Mouse (Mus musculus): Measurements from ENCODE around the gene Cdc20.
A peak's percentile ranks its signal among the peaks of the same experiment; 100 is the strongest.

Gene Cdc20

DNA sequence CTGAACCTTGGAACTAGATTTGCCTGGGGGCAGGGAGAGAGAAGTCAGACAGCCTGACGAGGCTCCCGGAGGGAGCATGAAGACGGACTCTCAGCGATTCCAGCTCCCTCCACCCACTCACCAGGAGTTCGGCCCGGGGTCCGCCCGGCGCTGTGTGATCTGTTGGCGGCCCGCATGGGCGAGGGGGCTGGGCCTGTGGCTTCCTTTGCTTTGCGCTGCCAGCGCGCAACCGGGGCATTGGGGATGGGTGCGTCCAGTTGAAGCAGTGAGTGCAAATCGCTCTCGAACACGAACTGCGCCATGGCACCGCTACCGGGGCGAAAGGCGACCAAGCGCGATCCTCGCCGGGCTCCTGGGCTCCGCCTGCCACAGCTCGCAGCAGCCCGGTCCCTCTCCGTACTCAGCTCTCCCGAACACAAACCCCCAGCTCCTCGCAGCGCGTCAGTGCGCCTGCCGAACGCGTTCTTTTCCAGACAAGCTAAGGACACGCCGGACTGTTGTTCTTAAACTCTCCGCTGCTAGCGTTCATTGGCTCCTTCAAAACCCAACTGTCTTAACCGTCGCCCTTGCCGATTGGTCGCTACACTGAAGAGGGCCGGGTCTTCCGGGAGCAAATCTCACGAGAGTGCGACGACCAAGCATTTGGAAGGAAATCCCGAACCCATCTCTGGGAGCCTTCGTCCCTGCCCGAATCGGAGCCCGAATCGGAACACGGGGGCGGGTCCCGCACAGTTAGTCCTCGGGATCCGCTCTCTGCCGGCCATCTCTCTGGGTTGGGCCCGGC is at the start of gene Cdc20:
Gene Cdc20, minus strand, starts transcription at position 533 of the 784 bp plus-strand sequence.
- DNase-seq (ENCODE audit: extremely low spot score) = peak; percentile 92

DNA sequence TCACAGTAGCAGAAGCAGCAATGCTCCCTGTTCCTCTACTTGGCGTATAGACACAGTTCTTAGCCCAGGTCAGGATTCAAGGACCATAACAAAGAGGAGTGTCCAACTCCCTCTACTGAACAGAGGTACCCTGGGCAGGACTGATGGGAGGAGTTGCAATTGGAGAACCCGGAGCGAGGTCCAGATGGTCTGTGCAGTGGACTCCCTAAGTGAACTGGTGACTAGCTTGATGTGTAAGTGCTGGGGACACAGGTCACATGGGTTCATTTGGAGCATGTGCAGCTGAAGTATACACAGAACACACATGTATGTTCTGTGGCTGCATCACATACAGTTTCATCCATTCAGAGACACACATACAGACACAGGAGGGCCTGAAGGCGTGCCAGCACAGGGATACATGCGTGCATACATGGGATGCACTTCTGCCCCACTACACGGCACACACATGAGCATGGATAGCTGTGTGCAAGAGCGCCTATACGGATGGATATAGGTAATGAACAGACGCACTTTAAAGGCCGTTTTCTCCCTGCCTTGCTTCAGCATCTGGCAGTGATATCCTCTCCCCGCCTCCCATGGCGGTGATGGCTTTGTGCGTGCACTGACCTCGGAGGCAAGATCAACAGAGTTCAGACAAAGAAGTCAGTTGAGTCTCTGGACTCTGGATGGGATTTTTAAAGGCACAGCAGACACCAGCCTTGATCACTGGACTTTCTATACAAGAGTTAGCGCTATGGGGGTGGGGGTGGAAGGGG is 39.8 kb upstream of the Cdc20 start:
- peak; percentile 58 for DNase-seq (ENCODE audit: extremely low spot score)

- no peak for DNase-seq (ENCODE audit: extremely low spot score)
Measured at GRCm38 (mm10) chr4:118472687-118473086, 35.5 kb upstream of the Cdc20 start.

DNA sequence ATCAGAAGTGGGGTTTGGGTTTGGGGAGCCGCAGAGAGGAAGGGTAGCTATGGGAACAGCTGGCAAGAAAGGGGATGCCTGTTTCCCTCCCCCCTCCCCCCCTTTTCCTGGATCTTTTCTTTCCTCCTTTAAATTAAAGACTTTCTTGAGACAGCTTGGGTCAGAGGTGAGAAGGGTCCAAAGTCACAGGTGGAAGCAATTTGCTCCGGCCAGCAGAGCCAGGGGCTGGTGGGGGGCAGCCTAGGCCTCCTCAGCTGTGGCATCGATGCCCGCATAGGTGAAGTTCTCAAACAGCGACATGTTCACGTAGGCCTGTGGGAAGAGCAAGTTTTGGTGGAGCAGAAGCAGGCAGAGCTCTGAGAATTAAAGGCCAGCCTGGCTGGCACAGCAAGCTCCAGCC is 34.1 kb upstream of the Cdc20 start:
- DNase-seq (ENCODE audit: extremely low spot score) = peak; percentile 53

- peak; percentile 48 for DNase-seq (ENCODE audit: extremely low spot score)
Measured at GRCm38 (mm10) chr4:118465697-118466163, 28.6 kb upstream of the Cdc20 start.

DNA sequence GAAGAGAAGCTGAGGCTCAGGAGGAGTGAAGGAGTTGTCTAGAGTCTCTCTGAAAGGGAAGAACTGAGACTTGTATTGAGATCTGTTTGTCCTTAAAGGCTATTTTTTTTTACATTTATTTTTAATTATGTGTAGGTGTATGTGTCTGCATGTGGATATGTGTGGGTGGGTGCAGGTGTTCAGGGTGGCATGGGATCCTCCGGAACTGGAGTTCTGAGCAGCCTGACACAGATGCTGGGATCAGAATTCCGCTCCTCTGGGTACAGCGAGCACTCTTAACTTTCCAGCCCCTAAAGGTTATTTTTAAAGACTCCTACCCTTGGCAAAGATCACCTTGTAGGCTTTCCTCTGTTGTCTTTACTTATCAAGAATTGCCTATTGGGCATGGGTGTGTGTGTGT is 27.8 kb upstream of the Cdc20 start:
- no peak for DNase-seq (ENCODE audit: extremely low spot score)

DNA sequence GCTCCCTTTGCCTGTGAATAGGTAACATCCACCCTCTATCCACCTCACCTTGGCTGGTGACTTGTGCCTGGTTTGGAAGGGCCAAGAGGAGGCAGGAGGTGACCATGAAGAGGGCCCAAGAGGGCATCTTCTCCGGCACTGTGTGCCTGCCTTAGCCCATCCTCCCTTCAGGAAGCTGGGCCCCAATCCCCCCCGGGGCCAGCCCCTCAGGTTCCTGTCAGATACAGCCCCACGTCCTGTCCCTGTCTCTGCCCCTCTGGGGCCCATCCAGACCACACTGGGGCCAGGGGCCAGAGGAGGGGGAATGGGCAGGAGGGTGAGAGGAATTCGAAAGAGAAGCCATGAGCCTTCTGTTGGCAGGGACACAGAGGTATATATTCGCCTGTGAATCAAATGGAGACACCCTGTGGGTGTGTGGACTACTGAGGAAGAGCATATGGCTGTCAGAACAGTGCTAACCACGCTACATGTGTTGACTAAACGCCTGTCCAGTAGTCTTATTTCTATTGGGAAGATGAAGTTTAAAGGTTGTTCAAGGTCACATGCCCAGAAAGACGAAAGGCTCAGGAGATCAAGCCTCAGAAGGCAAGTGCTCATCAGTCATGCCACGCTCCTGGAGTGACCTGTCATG is 20.3 kb upstream of the Cdc20 start, which contains the start of gene Mpl:
Gene Mpl, minus strand, starts transcription at position 169 of the 631 bp plus-strand sequence.
- no peak for DNase-seq (ENCODE audit: extremely low spot score)

DNA sequence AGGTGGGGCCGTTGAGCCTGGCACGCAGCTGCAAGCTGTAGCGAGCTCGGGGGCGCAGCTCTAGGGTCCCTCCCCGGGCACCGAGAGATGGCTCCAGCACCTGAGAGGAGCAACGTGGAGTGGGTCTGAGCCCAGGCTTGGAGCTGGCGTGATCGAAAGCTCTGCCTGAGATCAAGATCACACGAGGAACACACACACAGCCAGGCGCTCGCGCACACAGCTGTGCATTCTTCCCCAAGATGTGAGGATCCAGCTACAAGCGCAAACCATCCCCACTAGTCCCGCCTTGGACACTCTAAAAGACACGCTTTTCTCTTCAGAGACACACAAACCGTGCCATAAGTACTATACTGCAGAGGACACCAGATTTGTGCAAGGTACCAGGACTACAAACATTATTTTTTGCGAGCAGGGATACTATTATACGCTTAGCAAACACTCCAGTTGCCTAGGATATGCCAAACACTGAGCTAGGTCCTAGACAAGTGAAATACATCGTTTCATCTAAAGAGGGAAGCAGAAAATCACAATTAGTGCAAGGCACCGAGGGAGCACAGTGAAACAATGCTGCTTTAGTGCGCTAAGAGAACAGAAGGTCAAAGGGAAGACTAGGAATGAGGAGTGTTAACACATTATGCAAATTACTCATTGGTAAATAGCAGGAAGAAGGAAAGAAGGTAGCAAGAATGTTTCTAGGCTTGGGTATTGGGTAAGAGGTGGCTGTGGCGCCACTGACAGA is 9.4 kb upstream of the Cdc20 start:
- peak; percentile 28 for DNase-seq (ENCODE audit: extremely low spot score)

DNA sequence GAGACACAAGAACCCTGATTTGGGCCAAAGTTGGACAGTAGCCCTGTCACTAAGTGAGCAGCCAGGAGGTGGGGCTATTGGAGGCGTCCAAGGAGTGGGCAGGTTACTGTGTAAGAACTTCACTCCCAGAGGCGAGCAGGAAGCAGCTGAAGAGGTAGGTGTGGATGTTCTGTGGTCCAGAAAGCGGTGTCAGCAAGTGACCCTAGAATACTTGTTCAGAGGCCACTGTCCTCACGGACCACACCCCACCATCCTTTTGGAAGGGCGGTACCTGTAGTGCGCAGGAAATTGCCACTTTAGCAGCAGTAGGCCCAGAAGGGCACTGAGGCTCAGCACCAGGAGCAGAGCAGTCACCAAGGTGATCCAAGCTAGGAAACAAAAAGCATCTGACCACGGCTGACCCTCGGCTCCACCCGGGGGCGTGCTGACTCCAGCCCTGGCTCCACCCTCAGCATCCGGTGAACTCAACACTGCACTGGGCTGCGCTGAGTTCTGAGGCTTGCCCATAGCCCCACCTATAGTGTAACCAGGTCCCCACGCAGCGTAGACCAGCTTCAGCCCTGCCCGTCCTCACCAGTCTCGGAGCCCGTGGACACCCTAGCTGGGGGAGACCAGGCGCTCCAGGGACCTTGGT is 8.7 kb upstream of the Cdc20 start:
- DNase-seq (ENCODE audit: extremely low spot score) = peak; percentile 74

GRCm38 (mm10) chr4:118445088-118445487 is 7.9 kb upstream of the Cdc20 start:
- no peak for DNase-seq (ENCODE audit: extremely low spot score)

GRCm38 (mm10) chr4:118437829-118438253 is 689 bp upstream of the Cdc20 start:
- peak; percentile 52 for DNase-seq (ENCODE audit: extremely low spot score)

DNA sequence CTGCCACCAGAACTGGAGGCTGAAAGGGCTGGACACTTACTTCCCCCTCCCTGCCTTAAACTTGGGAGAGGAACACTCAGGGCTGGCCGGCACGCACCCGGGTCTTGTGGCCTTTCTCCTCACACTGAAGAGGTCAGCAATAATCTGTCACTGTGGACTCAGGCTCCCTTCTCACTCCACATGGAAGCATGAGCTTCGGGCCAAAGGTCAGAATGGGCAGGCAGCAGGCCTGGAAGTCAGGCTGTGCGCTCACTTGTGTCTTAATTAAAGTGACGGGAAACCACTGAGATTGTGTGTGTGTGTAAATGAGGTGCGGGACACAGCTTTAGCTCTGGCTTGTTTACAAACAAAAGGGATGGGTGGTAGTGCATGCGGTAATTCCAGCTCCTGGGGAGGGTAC is 4.8 kb downstream of the Cdc20 start:
- no peak for DNase-seq (ENCODE audit: extremely low spot score)

DNA sequence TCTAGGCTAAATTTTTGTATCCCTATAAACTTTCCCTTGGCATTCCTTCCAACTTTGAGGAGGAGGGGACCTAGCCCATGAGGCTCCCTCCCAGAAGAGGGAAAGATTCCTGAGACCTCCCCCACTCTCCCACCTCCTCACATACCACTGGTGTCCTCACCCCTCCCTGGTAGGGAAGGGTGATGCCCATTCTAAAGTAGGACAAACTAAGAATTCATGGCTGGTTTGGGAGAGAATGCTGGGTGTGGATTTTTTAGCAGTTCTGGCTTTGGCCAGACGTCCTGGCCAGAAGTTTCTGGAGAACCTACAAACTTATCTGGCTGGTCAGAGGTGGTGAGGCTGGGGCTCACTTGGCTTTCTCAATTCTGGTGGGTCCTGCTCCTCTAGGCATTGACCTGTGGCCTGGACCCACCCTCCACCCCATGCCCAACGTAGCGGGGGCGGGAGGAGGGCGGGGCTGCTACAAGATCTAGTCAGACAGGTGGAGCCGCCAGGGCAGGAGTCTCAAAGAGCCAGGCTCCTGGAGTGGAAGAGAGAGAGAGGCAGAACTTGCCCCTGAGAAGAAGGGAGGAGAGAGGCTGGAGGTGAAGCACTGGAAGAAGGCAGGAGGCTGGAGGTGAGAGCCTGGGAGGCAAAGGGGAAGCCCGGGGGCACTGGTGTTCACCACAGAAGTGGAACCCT is 7.8 kb downstream of the Cdc20 start:
- no peak for DNase-seq (ENCODE audit: extremely low spot score)

GRCm38 (mm10) chr4:118428531-118429214 is 8.5 kb downstream of the Cdc20 start:
- DNase-seq (ENCODE audit: extremely low spot score) = no peak

DNA sequence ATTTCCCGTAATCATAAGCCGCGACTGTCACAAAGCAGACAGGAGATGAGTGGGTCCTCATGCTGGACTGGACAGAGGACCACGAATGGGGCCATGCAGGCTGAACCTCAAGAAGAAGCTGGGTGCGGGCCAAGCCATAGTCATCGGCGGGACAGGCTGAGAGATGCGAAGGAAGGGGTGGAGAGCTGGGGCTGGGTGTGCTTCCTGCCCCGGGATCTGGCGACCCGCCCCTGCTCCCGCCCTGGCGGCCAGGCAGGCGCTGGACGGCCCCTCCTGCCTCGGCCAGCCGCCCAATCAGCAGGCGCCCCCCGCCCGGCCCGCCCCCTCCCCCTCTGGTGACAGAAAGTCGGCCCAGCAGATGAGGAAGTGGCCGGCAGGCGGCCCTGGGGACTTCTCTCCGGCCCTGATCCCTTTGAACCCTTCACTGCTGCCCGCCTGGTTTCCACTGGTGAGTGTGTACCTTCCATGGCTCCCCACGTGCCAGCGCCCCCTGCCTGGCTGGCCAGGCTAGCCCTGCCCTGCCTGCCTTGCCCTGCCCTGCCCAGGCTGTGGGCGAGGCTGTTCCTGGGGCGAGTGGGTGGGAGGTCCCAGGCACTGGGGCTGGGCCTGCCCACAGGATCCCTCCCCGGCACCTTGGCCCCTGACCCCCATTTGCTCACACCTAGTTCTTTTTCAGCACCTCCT is 9.2 kb downstream of the Cdc20 start, which contains the start of gene Elovl1:
Gene Elovl1, plus strand, starts transcription at position 326 of the 684 bp plus-strand sequence.
- peak; percentile 95 for DNase-seq (ENCODE audit: extremely low spot score)

- DNase-seq (ENCODE audit: extremely low spot score) = no peak
Measured at GRCm38 (mm10) chr4:118427415-118427767, 9.8 kb downstream of the Cdc20 start.

GRCm38 (mm10) chr4:118425374-118425773 is 11.8 kb downstream of the Cdc20 start:
- DNase-seq (ENCODE audit: extremely low spot score) = no peak

DNA sequence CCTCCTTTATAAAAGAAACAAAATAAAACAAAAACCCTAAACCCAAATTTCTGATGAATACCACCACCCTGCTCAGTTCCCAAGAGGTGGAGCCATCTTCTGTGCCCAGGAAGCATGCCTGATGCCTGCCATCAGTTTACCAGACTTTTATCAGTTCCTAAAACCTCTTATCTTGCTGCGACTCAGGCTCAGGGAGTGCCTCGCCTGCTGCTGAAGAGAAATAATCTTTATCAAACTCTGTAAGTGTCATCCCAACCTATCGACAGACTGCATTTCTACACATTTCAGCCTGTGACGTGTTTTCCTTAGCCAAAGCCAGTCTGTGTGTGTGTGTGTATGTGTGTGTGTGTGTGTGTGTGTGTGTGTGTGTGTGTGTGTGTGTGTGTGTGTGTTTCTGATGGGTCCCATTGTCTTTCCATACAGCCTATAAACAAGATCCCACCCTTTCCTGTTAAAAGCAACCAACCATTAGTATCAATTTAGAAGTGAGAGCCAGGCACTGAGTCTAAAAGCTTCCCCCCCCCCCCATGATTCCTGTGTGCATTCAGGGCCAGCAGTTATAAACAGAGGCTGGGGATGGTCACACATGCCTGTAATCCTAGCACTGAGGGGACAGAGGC is 12.5 kb downstream of the Cdc20 start:
- no peak for DNase-seq (ENCODE audit: extremely low spot score)

DNA sequence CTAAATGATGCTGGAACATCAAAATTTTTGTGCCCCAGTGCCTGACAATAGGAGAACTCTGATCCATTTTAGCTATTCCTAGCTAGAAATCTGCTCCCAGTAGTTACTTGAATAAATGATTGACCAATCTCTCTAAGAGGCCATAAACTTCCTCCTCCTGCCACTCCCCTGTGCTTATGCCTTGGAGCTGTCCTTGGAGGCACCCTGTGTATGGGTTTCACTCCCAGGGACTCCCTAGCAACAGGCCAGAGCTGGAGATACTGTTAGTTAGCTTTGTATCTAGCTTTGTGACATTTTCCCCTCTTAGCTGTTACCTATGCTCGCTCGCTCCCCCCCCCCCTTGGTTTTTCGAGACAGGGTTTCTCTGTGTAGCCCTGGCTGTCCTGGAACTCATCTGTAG is 15.8 kb downstream of the Cdc20 start:
- DNase-seq (ENCODE audit: extremely low spot score) = no peak

Data from embryo, embryonic 9.5 days (tissue).